Mouse (Mus musculus) hindbrain, embryonic 14.5 days (tissue): ENCODE results near the gene Tnrc6a. TPM values are rescaled to one million over a fixed set of nuclear protein-coding genes. Genes with fewer than 3 reads are reported as not detected.

ENCODE experiments used
- ATAC-seq: fragments of 200-750 bp; cut with Nextera tagmentation; 2 replicates; pipeline ENCODE4 v1.8.0; 2017; ENCODE audit warnings: moderate number of reproducible peaks, mild to moderate bottlenecking, moderate TSS enrichment, moderate library complexity; ENCODE audit not compliant: low FRiP score
- DNase-seq: peaks from one replicate; pipeline ENCODE4 v3.0.0-alpha.2; 2015; ENCODE audit warnings: low spot score
- H3K27ac ChIP-seq: fragments of 300-500 bp; sonication (generic); 2 replicates; pipeline ENCODE4 v1.5.1; 2014; ENCODE audit warnings: mild to moderate bottlenecking, moderate library complexity
- H3K27me3 ChIP-seq: fragments of 300-500 bp; sonication (generic); 2 replicates; pipeline ENCODE4 v1.6.1; 2014; ENCODE audit warnings: mild to moderate bottlenecking, low read length, mixed read lengths; ENCODE audit not compliant: control insufficient read depth, insufficient read depth
- H3K36me3 ChIP-seq: fragments of 300-500 bp; sonication (generic); replicated peaks from 2 replicates; pipeline ENCODE4 v1.6.1; 2014; ENCODE audit not compliant: control insufficient read depth, insufficient read depth
- H3K4me1 ChIP-seq: fragments of 300-500 bp; sonication (generic); replicated peaks from 2 replicates; pipeline ENCODE4 v1.6.1; 2014; ENCODE audit warnings: antibody characterized with exemption, low read length, mixed read lengths; ENCODE audit not compliant: control insufficient read depth, insufficient read depth
- H3K4me2 ChIP-seq: fragments of 300-500 bp; sonication (generic); replicated peaks from 2 replicates; pipeline ENCODE4 v1.6.1; 2014; ENCODE audit warnings: mild to moderate bottlenecking, moderate library complexity
- H3K4me3 ChIP-seq: fragments of 300-500 bp; sonication (generic); replicated peaks from 2 replicates; pipeline ENCODE4 v1.5.1; 2014; ENCODE audit warnings: mild to moderate bottlenecking, low read length
- H3K9ac ChIP-seq: fragments of 300-500 bp; sonication (generic); 2 replicates; pipeline ENCODE4 v1.6.1; 2014
- H3K9me3 ChIP-seq: fragments of 300-500 bp; sonication (generic); 2 replicates; pipeline ENCODE4 v1.6.1; 2016; ENCODE audit warnings: low read length; ENCODE audit not compliant: control insufficient read depth
- WGBS: fragments of 180-500 bp; shearing (Covaris S2); extraction: QIAGEN DNeasy Blood & Tissue Kit; methylation state at CpG from one replicate; pipeline ENCODE4 v1.1.7; 2014; 5-methylcytosine and 5-hydroxymethylcytosine counted together
- polyA plus RNA-seq: library from polyadenylated mRNA; unstranded; fragments of >200 nt; fragmentation: Nextera tagmentation; extraction: Ambion mirVana; gene quantifications from 2 replicates; pipeline ENCODE4 v1.2.1, GENCODE M21; 2014

Gene Tnrc6a
- polyA plus RNA-seq, 1 experiment from 2014 or later, result 52.0 TPM

DNA sequence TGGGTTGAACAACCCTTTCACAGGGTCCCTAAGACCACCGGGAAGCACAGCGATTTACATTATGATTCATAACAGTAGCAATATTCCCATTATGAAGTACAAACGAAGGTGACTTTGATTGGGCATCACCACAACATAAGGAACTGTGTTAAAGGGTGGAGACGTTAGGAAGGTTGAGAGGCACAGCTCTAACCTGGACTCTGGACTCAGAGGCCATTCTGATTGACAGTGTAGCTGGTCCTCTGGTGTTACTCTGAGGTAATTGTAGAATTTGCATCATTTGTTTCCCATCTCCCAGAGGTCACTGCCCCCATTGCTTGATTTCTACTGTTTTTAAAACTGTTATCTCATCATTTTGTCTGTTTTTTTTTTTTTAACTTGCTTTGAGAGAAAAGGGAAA lies 6.5 kb upstream of the Tnrc6a start:
- ATAC-seq (no peak), DNase-seq (no peak)
- no peak overlapping the region for H3K9ac ChIP-seq
- H3K9me3 ChIP-seq, result no peaks in the 10 kb centered on the region
- H3K4me1 ChIP-seq, result no peaks in the 10 kb centered on the region
- no peak overlapping the region for H3K27ac ChIP-seq
- H3K27me3 ChIP-seq, result no peaks in the 10 kb centered on the region
- WGBS, result 85% methylated on average over 4 of the region's 4 CpGs
- no peak overlapping the region for H3K4me3 ChIP-seq
- no peaks in the 10 kb centered on the region for H3K36me3 ChIP-seq
- H3K4me2 ChIP-seq, result no peak overlapping the region

DNA sequence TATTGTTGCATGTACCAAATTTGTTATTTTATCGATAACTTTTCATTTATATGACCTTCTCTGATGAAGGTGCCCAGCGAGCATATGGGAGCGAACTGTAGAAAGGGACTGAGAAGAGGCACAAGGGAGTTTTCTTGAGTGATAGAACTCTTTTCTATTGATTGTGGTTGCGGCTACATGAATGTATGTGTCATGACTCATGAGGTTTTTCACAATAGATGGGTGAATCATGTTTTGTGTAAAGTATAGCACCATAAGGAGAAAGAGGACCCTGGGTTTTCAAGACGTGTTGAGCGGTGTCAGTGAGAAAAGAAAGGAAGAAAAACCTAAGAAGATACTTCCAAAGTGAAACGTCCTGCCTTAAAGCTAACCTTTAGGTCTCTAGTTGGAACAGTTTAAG lies 3.2 kb upstream of the Tnrc6a start:
- 88% methylated on average over 7 of the region's 7 CpGs for WGBS
- no peaks in the 10 kb centered on the region for H3K9me3 ChIP-seq
- H3K36me3 ChIP-seq, result no peaks in the 10 kb centered on the region
- H3K27ac ChIP-seq, result no peak overlapping the region
- H3K4me1 ChIP-seq, result peaks cover 10% of the 10 kb centered on the region
- no peak overlapping the region for H3K9ac ChIP-seq
- no peaks in the 10 kb centered on the region for H3K27me3 ChIP-seq
- H3K4me2 ChIP-seq, result no peak overlapping the region
- ATAC-seq (no peak), DNase-seq (no peak)
- H3K4me3 ChIP-seq, result no peak overlapping the region

DNA sequence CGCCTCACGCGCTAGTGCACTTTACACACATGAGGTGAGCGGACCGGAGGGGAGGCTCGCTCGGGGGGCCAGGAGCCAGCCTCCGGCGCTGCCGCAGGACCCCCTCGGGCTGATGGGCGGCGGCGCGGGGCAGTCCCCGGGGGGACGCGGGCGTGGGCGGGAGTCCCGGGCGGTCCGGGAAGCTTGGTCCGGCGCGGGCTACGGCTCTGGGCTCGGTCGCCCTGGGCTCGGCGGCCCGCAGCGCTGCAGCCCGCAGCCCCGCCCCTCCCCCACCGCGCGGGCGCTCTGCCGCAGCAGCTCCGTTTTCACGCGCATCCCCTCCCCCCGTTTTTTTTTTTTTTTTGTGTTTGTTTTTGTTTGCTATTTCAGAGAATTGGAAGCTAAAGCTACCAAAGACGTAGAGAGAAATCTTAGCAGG lies 623 bp downstream of the Tnrc6a start:
- DNase-seq (peak; percentile 57), ATAC-seq (peak; percentile 80)
- WGBS, result 0% methylated on average over 28 of the region's 45 CpGs
- H3K36me3 ChIP-seq, result peaks cover 6% of the 10 kb centered on the region
- no peaks in the 10 kb centered on the region for H3K27me3 ChIP-seq
- no peaks in the 10 kb centered on the region for H3K9me3 ChIP-seq
- peak overlapping the region; percentile 72 for H3K4me2 ChIP-seq
- H3K27ac ChIP-seq, result peak overlapping the region; percentile 98
- peaks cover 22% of the 10 kb centered on the region for H3K4me1 ChIP-seq
- H3K4me3 ChIP-seq, result peak overlapping the region; percentile 99
- H3K9ac ChIP-seq, result peak overlapping the region; percentile 98

DNA sequence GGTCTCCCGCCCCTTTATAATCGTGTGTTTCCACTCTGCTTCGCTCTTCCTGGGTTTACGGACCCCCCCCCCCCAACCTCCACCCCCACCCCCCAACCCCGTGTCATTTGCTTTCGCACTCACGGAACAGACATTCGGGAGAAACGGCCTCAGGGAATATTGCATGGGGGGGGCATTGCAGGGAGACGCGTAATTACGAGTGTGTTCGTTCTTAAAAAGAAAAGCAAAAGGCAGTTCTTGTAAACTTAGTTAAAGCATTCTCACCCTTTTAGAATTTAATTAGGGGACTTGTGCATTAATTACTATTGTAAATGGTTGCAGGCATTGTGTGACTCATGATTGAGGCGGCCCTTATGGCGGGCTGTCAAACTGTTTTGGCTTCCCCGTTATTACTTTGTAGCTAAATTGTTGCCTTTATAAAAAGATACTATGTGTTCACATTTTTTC lies 1.1 kb downstream of the Tnrc6a start:
- 0% methylated on average over 16 of the region's 16 CpGs for WGBS
- Histone ChIP-seq H3K9ac (peak overlapping the region; percentile 98), H3K27me3 (no peaks in the 10 kb centered on the region), H3K27ac (peak overlapping the region; percentile 98), H3K4me3 (peak overlapping the region; percentile 99), H3K4me1 (peaks cover 22% of the 10 kb centered on the region), H3K36me3 (peaks cover 6% of the 10 kb centered on the region), H3K9me3 (no peaks in the 10 kb centered on the region), H3K4me2 (peak overlapping the region; percentile 72)
- DNase-seq, result no peak
- no peak for ATAC-seq

DNA sequence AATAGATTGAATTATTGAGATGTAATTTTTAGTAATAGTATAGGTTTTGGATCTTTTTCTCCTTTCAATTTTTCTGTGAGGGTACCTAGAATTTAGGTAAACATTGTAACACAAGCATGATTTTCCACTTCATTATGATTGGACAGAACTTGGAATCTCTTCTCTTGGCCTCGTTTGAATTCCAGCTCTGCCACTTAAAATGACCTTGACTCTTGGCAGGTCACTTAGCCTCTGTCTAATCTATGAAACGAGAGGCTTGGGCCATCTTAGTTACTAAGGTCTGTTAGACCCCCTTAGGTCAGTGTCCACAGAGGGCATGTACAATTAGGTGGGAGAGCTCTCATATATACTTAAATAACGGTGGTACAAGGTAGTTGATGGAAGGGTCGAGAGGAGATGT lies 2.4 kb downstream of the Tnrc6a start:
- H3K4me3 ChIP-seq, result no peak overlapping the region
- H3K9me3 ChIP-seq, result no peaks in the 10 kb centered on the region
- H3K27ac ChIP-seq, result no peak overlapping the region
- no peaks in the 10 kb centered on the region for H3K27me3 ChIP-seq
- peaks cover 6% of the 10 kb centered on the region for H3K36me3 ChIP-seq
- 62% methylated on average over 4 of the region's 4 CpGs for WGBS
- H3K4me2 ChIP-seq, result peak overlapping the region; percentile 72; the same call in 1 of the 2 replicates
- DNase-seq (no peak), ATAC-seq (no peak)
- H3K9ac ChIP-seq, result no peak overlapping the region
- H3K4me1 ChIP-seq, result peaks cover 28% of the 10 kb centered on the region

DNA sequence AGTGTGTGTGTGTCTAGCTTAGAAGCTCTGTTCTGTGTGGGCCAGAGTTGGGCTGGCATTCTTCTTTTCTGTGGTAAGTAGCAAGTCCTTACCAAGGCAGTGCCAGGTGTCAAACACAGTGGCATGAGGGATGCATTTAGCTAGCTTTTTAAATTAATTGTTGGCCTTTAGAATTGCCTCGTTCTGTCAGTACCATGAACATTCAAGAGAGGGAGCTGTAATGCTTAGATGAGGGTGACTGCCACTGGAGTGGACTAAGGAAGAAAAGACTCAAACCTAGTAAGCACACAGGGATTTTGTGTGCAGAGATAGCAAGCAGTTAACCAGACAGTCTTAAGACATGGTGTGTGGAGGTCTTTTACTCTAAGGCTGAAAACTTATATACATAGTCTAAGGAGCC lies 3.6 kb downstream of the Tnrc6a start:
- no peak overlapping the region for H3K27ac ChIP-seq
- H3K4me2 ChIP-seq, result no peak overlapping the region
- H3K27me3 ChIP-seq, result no peaks in the 10 kb centered on the region
- no peaks in the 10 kb centered on the region for H3K9me3 ChIP-seq
- no peak overlapping the region for H3K4me3 ChIP-seq
- H3K36me3 ChIP-seq, result peaks cover 11% of the 10 kb centered on the region
- no peak for DNase-seq
- no peak overlapping the region for H3K9ac ChIP-seq
- ATAC-seq, result no peak
- WGBS, result 73% methylated on average over 1 of the region's 1 CpGs
- peaks cover 28% of the 10 kb centered on the region for H3K4me1 ChIP-seq

DNA sequence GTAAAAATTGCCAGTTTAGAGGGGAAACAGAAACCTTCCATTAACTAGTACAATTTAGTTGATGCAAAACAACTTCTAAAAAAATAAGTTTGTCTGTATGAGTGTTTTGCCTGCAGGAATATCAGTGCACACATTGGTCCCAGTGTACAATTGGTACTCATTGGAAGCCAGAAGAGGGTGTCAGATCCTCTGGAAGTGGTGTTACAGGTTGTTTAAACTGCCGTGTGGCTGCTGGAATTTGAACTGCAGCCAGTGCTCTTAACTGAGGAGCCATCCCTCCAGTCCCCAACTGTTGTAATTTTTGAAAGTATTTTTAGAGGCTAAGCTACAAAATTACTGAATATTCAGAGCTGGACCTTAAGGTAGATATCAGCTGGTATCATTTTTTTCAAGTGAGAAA lies 4.3 kb downstream of the Tnrc6a start:
- 48% methylated on average over 1 of the region's 1 CpGs for WGBS
- DNase-seq (no peak), ATAC-seq (no peak)
- Histone ChIP-seq H3K9ac (no peak overlapping the region), H3K27ac (no peak overlapping the region), H3K27me3 (no peaks in the 10 kb centered on the region), H3K4me3 (no peak overlapping the region), H3K4me2 (no peak overlapping the region), H3K9me3 (no peaks in the 10 kb centered on the region), H3K36me3 (peaks cover 11% of the 10 kb centered on the region), H3K4me1 (peaks cover 28% of the 10 kb centered on the region)

DNA sequence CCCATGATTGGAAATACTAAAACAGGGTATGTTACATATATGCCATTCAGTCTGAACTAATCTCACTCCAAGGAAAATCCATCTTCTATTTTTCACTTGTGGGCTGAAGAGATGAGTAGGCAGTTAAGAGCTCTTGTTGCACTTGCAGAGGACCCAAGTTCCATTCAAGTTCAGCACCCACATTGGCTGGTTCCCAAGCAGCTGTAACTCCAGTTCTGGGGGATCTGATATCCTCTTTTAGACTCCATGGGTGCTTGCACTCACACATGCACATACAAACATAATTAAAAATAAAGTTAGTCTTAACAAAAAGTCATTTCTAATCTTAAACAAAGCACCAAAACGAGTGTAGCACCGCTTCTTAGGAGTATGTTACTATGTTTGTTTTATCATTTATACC lies 5.4 kb downstream of the Tnrc6a start:
- 83% methylated on average over 2 of the region's 2 CpGs for WGBS
- DNase-seq, result no peak

DNA sequence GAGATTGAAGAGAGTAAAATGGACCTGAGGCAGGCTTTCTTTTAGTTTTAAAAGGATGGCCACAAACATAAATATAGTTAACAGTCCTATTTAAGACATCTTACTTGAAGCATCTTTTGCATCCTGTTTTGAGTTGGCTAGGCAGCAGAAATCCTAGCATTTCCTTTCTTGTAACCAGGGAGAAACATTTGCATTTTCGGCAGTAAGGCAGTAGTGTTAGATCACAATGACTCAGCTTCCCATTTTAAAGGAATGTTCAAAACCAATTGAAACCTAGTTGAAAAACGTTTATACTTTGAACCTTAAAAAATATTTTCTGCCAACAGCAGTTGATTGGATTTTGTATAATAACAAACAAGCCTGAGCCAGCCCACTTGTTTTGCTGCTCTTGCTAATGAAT lies 6.5 kb downstream of the Tnrc6a start:
- H3K4me3 ChIP-seq, result no peak overlapping the region
- DNase-seq (no peak), ATAC-seq (no peak)
- H3K9me3 ChIP-seq, result no peaks in the 10 kb centered on the region
- H3K27ac ChIP-seq, result 0 out of 2 replicates have a peak overlapping the region, but pooled peaks have one; percentile 8
- no peaks in the 10 kb centered on the region for H3K27me3 ChIP-seq
- H3K9ac ChIP-seq, result no peak overlapping the region
- no peak overlapping the region for H3K4me2 ChIP-seq
- H3K36me3 ChIP-seq, result peaks cover 11% of the 10 kb centered on the region
- peaks cover 38% of the 10 kb centered on the region for H3K4me1 ChIP-seq
- 46% methylated on average over 2 of the region's 2 CpGs for WGBS

More for the DNA sequence above, 5.4 kb downstream of the Tnrc6a start:
- Histone ChIP-seq H3K9me3 (no peaks in the 10 kb centered on the region), H3K9ac (no peak overlapping the region), H3K27me3 (no peaks in the 10 kb centered on the region), H3K36me3 (peaks cover 11% of the 10 kb centered on the region), H3K4me3 (no peak overlapping the region), H3K27ac (no peak overlapping the region), H3K4me1 (peaks cover 31% of the 10 kb centered on the region), H3K4me2 (no peak overlapping the region)
- ATAC-seq, result no peak

DNA sequence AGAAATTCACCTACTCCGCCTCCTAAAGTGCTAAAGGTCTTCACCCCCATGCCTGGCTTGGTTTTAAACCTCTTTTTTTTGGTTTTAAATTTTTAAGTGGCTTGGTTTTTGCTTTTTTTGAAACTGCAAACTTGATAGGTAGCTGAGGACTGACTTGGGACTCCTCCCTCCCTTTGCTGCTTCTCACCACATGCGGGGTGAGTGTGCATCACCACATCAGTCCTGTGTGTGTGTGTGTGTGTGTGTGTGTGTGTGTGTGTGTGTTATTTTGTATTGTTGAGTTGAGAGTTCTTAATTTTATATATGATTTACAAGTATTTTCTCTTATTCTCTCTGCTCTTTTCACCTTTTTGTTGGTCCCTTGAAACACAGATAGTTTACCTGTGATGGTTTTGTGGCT lies 8.7 kb downstream of the Tnrc6a start:
- H3K9me3 ChIP-seq, result no peaks in the 10 kb centered on the region
- 95% methylated on average over 2 of the region's 2 CpGs for WGBS
- H3K4me1 ChIP-seq, result peaks cover 38% of the 10 kb centered on the region
- DNase-seq (no peak), ATAC-seq (no peak)
- no peak overlapping the region for H3K4me3 ChIP-seq
- no peak overlapping the region for H3K9ac ChIP-seq
- H3K4me2 ChIP-seq, result no peak overlapping the region
- H3K36me3 ChIP-seq, result peaks cover 14% of the 10 kb centered on the region
- no peaks in the 10 kb centered on the region for H3K27me3 ChIP-seq
- H3K27ac ChIP-seq, result no peak overlapping the region
